Mouse (Mus musculus) urinary bladder, adult 18-20 months (tissue): Measurements from ENCODE around the gene Khsrp.

Experiments
- DNase-seq, 2 experiments: peaks; one replicate each; pipeline ENCODE4 v3.0.0; 2022; ENCODE audit warnings: low spot score in 2 of 2, mixed read lengths in 2 of 2

Gene Khsrp

GRCm38 (mm10) chr17:56986105-56986805, 45.1 kb downstream of the Khsrp start:
- DNase-seq = no peak

- no peak for DNase-seq
Measured at GRCm38 (mm10) chr17:56985656-56986055, 45.7 kb downstream of the Khsrp start.

- no peak for DNase-seq
Measured at GRCm38 (mm10) chr17:56984886-56985285, 46.4 kb downstream of the Khsrp start.

- no peak for DNase-seq
Measured at GRCm38 (mm10) chr17:56982013-56982412, 49.3 kb downstream of the Khsrp start, which contains the start of gene Acer1. Acer1 (minus strand) TSS chr17:56982126.

GRCm38 (mm10) chr17:56981049-56981448, 50.3 kb downstream of the Khsrp start:
- no peak for DNase-seq

GRCm38 (mm10) chr17:56979524-56979923, 51.8 kb downstream of the Khsrp start:
- DNase-seq = no peak

GRCm38 (mm10) chr17:56976531-56977390, 54.6 kb downstream of the Khsrp start:
- DNase-seq = no peak

GRCm38 (mm10) chr17:56975391-56975790, 55.9 kb downstream of the Khsrp start:
- DNase-seq = no peak

- no peak for DNase-seq
Measured at GRCm38 (mm10) chr17:56974708-56975240, 56.5 kb downstream of the Khsrp start.

GRCm38 (mm10) chr17:56973956-56974707, 57.2 kb downstream of the Khsrp start:
- no peak for DNase-seq
